Mouse (Mus musculus) neutrophil, adult 83 days (primary cell): ENCODE measurements around the gene Pdp2. TPM values are rescaled to one million over a fixed set of nuclear protein-coding genes. Genes with fewer than 3 reads are reported as not detected.

ENCODE experiments used
- total RNA-seq, 2 experiments: library from RNA; stranded (reverse); gene quantifications; one replicate each; pipeline ENCODE4 v1.2.4; 2023

Gene Pdp2
- 1 to 10 TPM; 3.4 to 4.0 TPM for total RNA-seq

DNA sequence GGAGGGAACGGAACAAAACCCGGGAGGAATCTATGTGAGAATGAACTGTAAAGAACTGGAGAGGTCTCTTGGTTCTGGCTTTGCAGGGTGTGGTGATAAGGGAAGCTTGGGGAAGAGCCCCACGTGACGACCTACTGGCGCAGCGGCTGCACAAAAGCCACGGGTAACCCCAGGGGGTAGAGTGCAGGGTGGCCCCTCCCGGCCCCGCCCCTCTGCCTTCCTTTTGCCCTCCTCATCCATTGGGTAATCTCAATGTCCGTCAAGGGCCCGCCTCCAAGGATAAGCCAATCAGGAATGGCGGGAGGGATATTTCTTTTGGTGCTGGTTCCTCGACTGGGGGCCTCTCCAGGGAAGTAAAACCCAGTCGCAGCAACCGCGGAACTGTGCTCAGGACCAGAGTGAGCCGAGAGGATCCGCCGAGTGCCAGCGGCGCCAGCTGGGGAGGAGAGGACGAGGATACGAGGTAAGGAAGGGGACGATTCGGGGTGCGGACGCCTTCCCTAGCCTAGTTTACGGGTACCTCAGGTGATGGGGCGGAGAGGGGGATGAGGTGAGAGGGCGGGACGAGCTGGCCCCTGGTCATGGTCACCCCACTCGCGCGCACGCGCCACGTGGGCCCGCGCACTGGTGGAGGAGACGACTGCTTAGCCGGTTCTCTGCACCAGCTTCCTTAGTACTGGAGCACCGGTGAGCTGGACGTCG lies at the start of gene Pdp2:
Pdp2 (plus strand) TSS at position 319 of the 702 bp plus-strand sequence.

DNA sequence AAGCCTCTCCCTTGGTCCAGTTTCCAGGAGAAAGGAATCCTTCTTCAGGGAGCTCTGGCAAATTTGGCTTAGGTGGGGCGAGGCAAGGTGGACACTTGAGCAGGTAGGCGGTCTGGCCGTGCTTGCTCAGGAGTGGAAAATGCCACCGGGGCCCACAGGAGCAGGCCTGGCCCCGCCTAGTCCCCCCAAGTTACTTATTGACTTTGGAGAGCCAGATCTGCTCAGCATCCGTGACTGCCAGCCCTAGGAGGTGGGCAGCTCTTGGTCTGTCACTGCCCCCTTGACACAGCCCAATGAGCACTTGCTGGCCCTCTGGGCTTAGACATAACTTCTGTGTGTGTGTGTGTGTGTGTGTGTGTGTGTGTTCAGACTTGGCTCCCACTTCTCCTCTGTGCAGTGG lies 32.9 kb downstream of the Pdp2 start, which contains the start of gene Cdh16:
Cdh16 (minus strand) TSS at position 236 of the 400 bp plus-strand sequence.

DNA sequence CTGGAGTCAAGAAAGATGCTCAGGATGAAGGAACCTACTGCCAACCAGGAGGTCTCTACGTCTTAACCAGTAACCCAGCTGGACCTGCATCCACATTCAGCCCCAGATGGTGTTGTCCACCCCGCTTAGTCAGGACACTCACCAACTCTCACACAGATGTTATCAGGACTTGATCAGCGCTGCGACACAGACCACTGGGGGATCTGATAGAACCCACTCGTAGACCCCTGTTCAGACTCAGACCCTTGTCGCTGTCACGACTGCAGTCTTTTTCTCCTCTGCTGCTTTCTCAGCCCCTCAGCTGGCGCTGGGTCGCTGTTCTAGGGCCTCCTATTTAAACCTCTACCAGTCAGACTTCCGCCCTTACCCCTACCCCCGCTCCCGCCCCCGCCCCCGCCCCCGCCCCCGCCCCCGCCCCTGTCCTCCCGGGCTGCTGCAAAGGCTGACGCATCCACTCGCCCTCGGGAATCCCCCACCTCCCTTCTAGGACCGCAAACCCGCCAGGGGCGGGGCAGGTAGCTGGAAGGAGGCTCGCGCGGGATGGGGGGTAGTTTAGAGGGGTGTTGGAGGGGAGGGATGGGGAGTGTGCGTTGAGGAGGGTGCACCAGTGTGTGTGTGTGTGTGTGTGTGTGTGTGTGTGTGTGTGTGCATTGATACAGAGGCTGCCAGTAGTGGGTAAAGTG lies 39.9 kb downstream of the Pdp2 start, which contains the start of gene Rrad:
Rrad (minus strand) TSS at position 347 of the 683 bp plus-strand sequence.

DNA sequence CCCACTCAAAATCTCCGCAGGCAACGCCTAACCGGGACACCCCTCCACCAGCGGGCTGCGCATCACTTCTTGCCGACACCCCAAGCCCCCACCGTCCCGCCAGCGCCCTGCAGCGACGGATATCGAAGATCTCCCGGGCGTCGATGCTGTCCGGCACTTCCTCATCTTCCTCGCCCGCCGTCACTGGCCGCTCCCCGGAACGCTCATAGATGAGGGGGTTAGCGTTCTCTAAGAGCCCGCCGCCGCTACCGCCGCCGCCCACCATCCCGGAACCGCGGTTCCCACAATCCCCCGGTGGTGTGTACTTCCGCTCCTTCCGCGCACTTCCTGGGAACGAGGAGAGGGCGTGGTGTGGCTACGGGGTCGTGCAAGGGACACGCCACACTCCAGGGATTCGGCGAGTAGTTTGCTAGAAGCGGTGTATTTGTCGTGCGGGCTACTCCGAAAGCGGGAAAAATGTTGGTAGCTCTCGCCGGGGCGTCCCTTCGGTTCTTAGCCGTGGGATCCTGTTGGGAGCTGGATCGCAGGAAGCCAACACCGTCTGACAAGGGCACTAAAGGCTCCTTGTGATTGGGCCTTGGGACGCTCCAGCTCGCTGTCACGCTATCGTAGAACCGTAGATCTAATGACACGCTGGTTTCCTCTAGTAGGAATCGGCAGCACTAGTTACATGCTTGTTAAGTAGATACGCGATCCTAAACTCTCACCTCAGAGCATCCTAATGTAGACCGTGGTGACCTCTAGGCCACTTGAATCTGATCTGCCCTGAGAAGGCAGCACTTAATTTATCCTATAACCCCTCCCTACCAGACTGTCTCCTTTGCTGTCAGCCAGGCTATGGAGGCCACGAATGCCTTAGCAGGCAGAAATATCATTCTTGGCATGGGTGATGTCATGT lies 50.4 kb downstream of the Pdp2 start, which contains the start of gene Ciao2b:
Ciao2b (minus strand) TSS at position 540 of the 898 bp plus-strand sequence.

Other genes with a start within 250 kb of the Pdp2 start
- gene Cmtm4, start 195.6 kb upstream of the Pdp2 start, total RNA-seq, result under 1 TPM; 0.66 to 0.77 TPM
- 10 to 100 TPM; 30.2 to 42.7 TPM for gene Dync1li2, start 148.4 kb upstream of the Pdp2 start, total RNA-seq
- not detected for gene Terb1, start 81.5 kb upstream of the Pdp2 start, total RNA-seq
- 10 to 100 TPM; 15.4 to 16.9 TPM for gene Nae1, start 56.8 kb upstream of the Pdp2 start, total RNA-seq
- under 1 TPM; 0.70 to 0.71 TPM for gene Car7, start 56.8 kb upstream of the Pdp2 start, total RNA-seq
- gene Cdh16, start 32.9 kb downstream of the Pdp2 start, total RNA-seq, result not detected
- gene Rrad, start 39.9 kb downstream of the Pdp2 start, total RNA-seq, result 1 to 10 TPM; 1.2 to 1.3 TPM
- gene Ciao2b, start 50.5 kb downstream of the Pdp2 start, total RNA-seq, result 10 to 100 TPM; 17.4 to 17.9 TPM
- gene Ces2a, start 142.6 kb downstream of the Pdp2 start, total RNA-seq, result not detected
- gene Ces2b, start 240.1 kb downstream of the Pdp2 start, total RNA-seq, result not detected